Mouse (Mus musculus) spleen, postnatal 36 days (tissue): Measurements from ENCODE around the gene Ern1.

ENCODE experiments used
- DNase-seq, 2 experiments: peaks; one replicate each; pipeline ENCODE4 v3.0.0; 2022; ENCODE audit warnings: low spot score in 2 of 2, mixed read lengths in 1 of 2

The Ern1 gene

DNA sequence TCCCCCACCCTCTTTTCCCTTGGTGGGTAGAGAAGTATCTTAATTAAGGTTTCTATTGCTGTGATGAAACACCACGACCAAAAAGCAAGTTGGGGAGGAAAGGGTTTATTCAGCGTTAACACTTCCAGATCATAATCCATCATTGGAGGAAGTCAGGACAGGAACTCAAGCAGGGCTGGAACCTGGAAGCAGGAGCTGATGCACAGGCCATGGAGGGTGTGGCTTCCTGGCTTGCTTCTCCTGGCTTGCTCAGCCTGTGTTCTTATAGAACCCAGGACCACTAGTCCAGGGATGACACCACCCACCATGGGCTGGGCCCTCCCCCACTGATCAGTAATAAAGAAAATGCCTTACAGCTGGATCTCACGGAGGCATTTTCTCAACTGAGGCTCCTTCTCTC, 96.9 kb downstream of the Ern1 start:
- DNase-seq, result no peak

GRCm38 (mm10) chr11:106389611-106390010, 98.0 kb downstream of the Ern1 start:
- DNase-seq, result no peak

GRCm38 (mm10) chr11:106387791-106388216, 99.8 kb downstream of the Ern1 start, which contains the start of gene Icam2:
TSS of gene Icam2 (minus strand) at chr11:106388075.
- peak; percentile 79 to 83 for DNase-seq

DNA sequence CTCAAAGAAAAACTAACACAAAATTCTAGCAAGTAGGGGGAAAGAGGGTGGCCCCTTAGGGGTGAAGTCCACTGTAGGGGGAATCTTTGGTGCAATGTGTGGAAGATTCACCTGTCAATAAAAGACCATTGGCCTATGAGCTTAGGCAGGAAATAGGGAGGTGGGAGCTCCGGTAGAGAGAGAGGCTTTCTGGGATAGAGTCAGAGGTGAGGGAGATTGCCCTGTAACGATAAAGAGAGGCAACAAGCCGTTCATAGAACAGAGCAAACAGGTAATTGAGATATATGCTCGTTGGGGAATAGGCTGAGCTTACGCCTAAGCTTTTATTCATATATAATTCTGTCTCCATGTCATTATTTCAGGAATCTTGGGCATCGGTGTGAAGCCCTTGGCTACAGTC, 100.6 kb downstream of the Ern1 start:
- peak; percentile 30 to 36 for DNase-seq

DNA sequence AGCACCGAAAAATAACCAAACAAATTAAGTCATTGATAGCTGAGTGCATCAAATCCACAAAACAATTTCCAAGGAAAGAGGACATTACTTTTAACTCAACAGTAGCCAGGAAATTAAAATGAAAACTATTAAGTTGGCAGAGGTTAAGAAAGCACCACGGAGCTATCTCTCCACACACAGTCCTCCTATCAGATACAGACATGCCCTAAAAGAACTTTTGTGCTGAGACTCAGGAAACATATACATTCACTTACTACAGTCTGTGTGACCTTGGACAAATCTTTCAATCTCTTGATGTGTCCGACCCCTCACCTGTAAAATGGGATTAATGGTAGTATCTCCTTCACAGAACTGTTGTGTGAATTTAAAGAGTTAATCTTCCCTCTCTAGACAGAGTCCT, 101.2 kb downstream of the Ern1 start:
- DNase-seq, result no peak

DNA sequence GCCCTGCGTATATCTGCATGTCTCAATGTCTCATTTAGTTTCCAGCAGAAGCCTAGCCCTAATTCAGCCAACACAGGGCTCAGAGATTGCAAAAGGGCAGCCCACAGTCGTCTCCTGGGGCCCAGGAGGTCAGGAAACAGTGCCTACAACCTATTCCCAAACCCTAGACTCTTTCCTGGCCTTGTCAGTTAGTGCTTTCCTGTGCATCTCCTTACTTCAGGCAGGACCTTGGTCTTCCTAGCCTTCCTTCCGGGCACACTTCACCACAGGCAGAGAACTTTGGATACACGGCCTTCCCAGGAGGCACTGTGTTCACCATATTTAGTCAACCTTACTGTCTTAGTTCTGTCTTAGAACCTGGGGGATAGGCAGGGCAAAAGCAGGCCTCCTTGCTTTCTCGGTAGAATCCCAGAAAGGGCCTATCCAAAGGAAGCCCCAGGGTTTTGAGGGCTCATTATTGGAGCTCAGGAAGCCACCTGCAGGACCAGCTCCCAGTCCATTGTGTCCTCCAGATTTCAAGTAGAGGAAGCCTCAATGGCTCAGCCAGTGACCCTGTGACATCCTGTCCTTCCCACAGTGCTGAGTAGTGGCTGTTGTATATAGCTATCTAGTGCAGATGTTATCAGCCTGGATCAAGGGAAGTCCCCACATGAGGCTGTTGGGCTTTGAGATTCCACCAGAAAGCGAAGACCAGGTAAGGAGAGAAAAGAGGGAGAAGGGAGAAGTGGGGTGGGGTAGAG, 104.4 kb downstream of the Ern1 start:
- DNase-seq, result no peak

GRCm38 (mm10) chr11:106382424-106382823, 105.2 kb downstream of the Ern1 start:
- no peak for DNase-seq

- no peak for DNase-seq
These were observed 105.8 kb downstream of the Ern1 start for GRCm38 (mm10) chr11:106381883-106382282.

DNA sequence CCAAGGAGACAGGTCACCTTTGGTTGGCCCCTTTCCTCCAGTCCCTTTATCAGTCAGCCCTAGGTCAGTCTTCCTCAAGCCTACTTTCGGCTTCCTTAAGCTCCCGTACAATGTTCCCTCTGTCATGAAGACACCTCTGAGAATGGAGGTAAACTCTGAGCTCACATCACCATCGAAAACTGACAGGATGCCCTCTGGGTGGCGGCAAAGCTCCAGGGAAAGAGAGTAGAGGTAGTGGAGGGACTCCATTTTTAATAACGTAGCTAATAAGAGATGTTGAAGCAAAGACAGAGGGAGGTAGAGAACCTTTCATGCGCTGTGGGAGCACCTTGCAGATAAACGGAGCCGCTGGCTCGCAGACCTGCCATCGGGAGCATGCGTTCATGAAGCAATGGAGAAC, 106.6 kb downstream of the Ern1 start:
- DNase-seq, result no peak

DNA sequence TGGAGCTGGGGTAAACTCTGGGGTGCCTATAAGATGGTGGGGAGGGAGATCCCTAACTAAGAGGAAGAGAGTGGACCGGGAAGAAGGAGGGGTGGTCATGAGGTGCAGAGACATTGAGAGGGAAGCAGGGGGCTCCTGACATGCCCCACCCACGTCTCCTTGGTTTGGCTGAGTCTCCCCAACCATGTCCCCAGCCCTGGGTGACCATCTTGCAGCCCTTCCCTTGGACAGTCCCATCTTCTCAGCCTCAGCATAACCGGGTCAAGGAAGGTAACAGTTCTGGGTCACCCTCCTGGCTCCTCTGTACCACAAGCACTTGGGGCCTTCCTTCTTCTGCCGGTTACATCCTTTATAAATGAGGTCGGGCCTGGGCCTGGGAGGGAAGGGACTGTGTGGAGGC, 112.7 kb downstream of the Ern1 start:
- no peak for DNase-seq

- no peak for DNase-seq
These were observed 113.1 kb downstream of the Ern1 start for GRCm38 (mm10) chr11:106374559-106374958.

- no peak for DNase-seq
These were observed 113.7 kb downstream of the Ern1 start for GRCm38 (mm10) chr11:106373998-106374397.

- peak; percentile 66 to 73 for DNase-seq
These were observed 121.3 kb downstream of the Ern1 start for GRCm38 (mm10) chr11:106366316-106366715.

- no peak for DNase-seq
These were observed 122.3 kb downstream of the Ern1 start, which contains the start of gene Prr29 for GRCm38 (mm10) chr11:106365366-106365765. TSS of gene Prr29 (plus strand) at chr11:106365472.

DNA sequence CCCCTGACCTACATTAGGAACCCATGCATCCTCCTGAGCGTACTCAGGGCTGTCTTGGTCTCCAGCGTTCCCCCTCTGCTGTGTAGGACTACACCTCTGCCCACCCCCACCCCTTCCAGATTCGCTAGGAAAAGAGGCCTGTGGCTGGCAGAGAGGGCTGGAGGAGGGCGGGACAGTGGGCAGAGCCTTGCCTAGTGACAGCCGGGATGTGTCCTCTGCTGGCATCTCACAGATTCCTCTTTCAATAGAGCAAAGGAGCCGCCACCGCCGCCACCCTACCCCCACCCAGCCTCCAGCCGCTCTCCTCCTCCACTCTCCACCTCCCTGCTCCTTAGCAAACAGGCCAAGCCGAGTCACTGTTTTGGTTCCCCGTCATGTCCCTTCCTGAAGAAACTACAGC, 122.9 kb downstream of the Ern1 start:
- DNase-seq, result no peak

DNA sequence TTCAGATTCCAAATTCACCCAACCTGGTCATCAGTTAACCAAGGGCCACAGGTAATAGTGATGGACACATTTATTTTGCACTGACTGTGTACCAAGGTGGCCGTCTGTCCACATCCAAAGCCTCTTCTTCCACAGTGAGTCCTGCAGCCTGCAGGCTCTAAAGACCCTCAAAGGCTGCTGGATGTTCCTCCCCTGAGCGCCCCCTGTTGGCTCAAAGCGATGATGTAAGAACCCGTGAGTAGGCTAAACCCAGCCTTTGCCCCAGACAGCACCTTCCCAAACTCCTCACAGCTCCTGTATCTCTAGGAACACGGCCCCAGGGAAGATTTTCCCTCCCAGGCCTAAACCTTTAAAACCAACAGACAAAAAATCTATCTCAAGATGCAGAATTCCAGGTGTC, 128.3 kb downstream of the Ern1 start:
- DNase-seq, result no peak

DNA sequence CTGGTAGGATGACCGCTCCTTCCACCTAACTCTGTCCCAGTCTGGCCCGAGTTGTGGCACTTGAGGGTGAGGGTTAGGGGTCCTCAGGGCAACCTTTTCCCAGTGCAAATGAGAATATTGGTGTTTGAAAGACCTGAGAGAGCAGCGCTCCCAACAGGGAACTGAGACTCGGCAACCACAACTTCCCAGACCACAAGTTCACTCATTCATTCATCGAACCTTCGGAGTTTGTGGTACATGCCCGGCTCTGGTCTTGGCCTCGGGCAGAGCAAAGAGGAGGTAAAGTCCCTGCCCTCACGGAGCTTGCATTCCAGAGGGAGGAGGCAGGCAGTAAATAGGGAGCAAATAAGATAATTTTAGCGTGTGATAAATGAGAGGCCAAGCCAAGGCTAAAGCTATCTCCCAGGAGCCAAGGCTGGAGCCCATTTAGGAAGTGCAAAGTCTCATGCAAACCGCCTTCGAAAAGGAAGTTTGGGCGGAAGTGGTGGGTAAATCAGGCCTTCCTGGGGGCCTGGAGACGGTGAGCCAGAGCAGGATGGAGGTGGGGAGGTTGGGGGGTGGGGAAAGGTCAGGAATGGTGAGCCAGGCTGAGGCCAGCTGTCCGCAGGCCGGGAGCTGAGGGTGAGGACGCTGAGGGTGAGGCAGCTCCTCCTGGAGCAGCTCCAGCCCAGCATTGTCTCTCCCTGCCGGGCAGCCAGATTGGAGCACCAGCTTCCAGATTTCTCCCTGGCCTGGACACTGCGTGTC, 132.1 kb downstream of the Ern1 start:
- DNase-seq, result no peak

DNA sequence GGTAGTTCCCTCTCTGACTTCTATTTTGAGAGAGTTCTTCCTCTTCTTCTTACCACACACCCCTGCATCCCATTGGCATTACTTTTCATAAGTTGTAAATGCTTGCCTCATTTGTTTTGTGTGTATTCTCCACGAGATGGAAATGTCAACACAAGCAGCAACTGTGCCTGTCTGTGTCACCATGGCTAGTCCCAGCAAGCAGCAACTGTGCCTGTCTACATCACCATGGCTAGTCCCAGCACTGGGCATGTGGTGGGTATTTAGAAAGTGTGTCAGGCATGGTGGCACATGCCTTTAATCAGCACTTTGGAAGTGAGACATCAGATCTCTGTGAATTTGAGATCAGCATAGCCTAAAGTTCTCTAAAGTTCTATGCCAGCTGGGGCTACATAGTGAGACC, 133.5 kb downstream of the Ern1 start:
- DNase-seq, result no peak

GRCm38 (mm10) chr11:106353188-106353587, 134.5 kb downstream of the Ern1 start, which contains the start of gene Scn4a:
TSS of gene Scn4a (minus strand) at chr11:106353288.
- DNase-seq, result no peak

DNA sequence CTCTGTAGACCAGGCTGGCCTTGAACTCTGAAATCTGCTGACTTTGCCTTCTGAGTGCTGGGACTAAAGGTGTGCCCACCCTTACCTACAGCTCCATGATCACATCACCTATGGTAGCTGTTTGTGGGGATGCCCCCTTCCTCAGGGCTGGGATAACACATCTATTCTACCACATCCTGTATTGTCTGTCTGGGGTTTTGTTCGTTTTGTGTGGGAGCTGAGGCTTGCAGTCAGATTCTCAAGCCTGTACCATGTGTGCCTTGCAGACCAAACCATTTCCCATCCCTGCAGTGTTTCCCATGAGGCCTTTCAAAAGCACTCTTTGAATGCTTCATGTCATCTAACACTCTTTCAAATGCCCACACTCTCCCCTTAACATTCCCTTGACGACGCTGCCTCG, 135.7 kb downstream of the Ern1 start:
- DNase-seq, result no peak

DNA sequence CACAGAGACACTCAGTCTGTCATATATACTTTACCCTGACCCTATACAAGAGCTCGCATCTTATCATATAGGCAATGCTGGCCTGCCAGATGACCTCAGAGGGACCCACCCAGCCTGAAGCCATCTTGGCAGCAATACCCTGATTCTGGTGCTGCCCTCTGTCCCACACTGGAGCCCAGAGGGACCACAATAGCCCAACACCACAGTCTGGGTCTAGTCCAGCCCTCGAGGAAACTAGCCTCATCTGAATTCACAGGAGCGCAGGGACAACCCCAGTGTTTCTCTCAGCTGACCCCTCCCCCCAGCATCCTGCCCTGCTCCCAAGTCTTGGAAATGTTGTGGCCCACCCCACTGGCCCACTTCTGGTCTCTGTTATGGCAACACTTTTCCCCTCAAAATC, 136.4 kb downstream of the Ern1 start:
- no peak for DNase-seq

- DNase-seq, result no peak
These were observed 136.8 kb downstream of the Ern1 start for GRCm38 (mm10) chr11:106350853-106351252.

- DNase-seq, result no peak
These were observed 137.9 kb downstream of the Ern1 start for GRCm38 (mm10) chr11:106349772-106350171.
